Mouse (Mus musculus) C2C12 (cell line): ENCODE measurements around the gene P2rx4.

ENCODE experiments used
- CTCF ChIP-seq: IDR thresholded peaks from one replicate; pipeline ENCODE4 v1.5.1; 2011; ENCODE audit not compliant: control insufficient read depth, insufficient read depth, insufficient read length
- MAX ChIP-seq: IDR thresholded peaks from one replicate; pipeline ENCODE4 v1.6.1; 2011; ENCODE audit warnings: mild to moderate bottlenecking, control low read depth

DNA sequence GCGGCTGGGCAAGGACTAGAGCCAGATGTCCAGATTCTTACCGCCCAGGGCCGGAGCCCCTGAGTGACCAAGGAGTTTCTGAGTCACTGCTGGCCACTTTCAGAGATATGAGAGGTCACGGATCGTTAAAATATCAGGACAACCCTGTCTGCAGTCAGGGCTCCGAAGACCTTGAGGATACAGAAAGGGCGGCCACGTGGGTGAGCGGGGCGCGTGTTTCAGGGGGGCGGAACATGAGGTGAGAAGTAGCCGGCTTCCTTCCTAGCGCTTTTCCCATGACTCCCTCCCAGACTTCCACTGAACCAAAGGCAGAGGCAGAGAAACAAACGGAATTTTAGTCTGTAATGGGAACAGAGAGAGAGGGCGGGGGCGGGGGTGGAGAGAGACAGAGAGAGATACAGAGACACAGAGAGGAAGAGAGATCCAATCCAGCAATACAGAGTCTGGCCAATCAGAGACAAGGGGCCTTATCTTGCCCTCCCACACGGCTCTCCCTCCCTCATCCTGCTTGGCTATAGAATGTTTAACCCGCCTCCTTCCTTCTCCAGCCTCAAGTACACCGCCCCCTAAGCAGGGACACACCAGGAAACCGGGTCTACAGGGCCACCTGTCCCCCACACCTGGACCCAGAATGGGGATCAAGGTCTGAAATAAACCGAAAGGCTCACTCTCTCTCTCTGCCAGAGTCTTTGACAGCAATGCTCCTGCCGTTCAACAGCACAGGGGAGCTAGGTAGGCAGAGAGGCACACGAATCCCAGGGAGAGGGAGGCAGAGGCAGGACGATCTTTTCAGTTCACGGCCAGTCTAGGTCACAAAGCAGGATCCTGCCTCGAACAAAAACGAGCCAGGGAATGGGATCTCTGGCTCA lies 67.6 kb downstream of the P2rx4 start:
- TF ChIP-seq CTCF (no peak), MAX (no peak)
